Mouse (Mus musculus): ENCODE data around the gene Polr2l. TPM values are rescaled to one million over a fixed set of nuclear protein-coding genes. Genes with fewer than 3 reads are reported as not detected.

Polr2l gene
- total and polyA plus RNA-seq, 2 experiments from 2014 or later: 25.5 to 81.6 TPM

DNA sequence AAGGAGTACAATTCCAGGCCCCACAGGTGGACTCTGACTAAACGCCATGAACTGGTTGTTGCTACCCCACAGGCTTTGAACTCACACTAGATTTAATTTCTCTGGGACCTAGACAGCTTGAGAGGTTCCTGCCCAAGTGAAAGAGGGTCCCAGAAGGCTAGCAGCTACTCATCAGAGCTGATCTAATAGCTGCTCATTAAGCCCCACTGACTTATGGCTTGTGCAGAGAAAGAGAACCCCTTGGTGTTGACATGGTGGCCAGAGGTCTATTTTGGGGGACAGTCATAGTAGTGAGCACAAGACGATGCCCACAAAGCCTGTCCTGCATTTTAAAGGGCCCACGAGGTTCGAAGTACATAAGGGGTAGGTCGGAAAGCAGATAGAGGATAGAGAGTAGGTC is 772 bp downstream of the Polr2l start:
- Histone ChIP-seq H3K27ac (no peak overlapping the region), H3K4me1 (ENCODE audit: insufficient read depth, low read length) (peaks cover 21% of the 10 kb centered on the region), H3K9ac (replicated peaks; ENCODE audit: low read length) (peak overlapping the region; percentile 87), H3K4me2 (ENCODE audit: low read depth, low read length) (peak overlapping the region; percentile 77), H3K27me3 (ENCODE audit: insufficient read depth, low read length) (no peaks in the 10 kb centered on the region), H3K9me3 (ENCODE audit: low read length) (no peaks in the 10 kb centered on the region), H3K36me3 (ENCODE audit: insufficient read depth, low read length) (peaks cover 12% of the 10 kb centered on the region), H3K4me3 (ENCODE audit: low read length) (peak overlapping the region; percentile 60)
- ATAC-seq (no peak), DNase-seq (ENCODE audit: low spot score) (no peak)
- WGBS: 14% methylated on average over 5 of the region's 5 CpGs
- TF ChIP-seq CTCF (IDR thresholded peaks at IDR 0.05; ENCODE audit: low read depth): no peak

- no peak overlapping the region for H3K4me3 ChIP-seq (ENCODE audit: low read length)
- H3K27ac ChIP-seq: no peak overlapping the region
- H3K9me3 ChIP-seq (ENCODE audit: low read length): no peaks in the 10 kb centered on the region
- WGBS: 85% methylated on average over 6 of the region's 6 CpGs
- peaks cover 34% of the 10 kb centered on the region for H3K4me1 ChIP-seq (ENCODE audit: insufficient read depth, low read length)
- TF ChIP-seq CTCF (IDR thresholded peaks at IDR 0.05; ENCODE audit: low read depth): no peak
- no peak overlapping the region for H3K9ac ChIP-seq (replicated peaks; ENCODE audit: low read length)
- H3K4me2 ChIP-seq (ENCODE audit: low read depth, low read length): no peak overlapping the region
- no peak for ATAC-seq
- DNase-seq (ENCODE audit: low spot score): no peak
- H3K36me3 ChIP-seq (ENCODE audit: insufficient read depth, low read length): peaks cover 12% of the 10 kb centered on the region
- no peaks in the 10 kb centered on the region for H3K27me3 ChIP-seq (ENCODE audit: insufficient read depth, low read length)
Measured at GRCm38 (mm10) chr7:141472763-141473162, 2.2 kb downstream of the Polr2l start.

- Histone ChIP-seq H3K27me3 (ENCODE audit: insufficient read depth, low read length) (no peaks in the 10 kb centered on the region), H3K27ac (no peak overlapping the region), H3K4me2 (ENCODE audit: low read depth, low read length) (no peak overlapping the region), H3K9me3 (ENCODE audit: low read length) (no peaks in the 10 kb centered on the region), H3K4me1 (ENCODE audit: insufficient read depth, low read length) (peaks cover 34% of the 10 kb centered on the region), H3K36me3 (ENCODE audit: insufficient read depth, low read length) (peaks cover 12% of the 10 kb centered on the region), H3K4me3 (ENCODE audit: low read length) (no peak overlapping the region), H3K9ac (replicated peaks; ENCODE audit: low read length) (no peak overlapping the region)
- no peak for TF ChIP-seq CTCF (IDR thresholded peaks at IDR 0.05; ENCODE audit: low read depth)
- ATAC-seq (no peak), DNase-seq (ENCODE audit: low spot score) (no peak)
- WGBS: 81% methylated on average over 6 of the region's 6 CpGs
Measured at GRCm38 (mm10) chr7:141472226-141472625, 2.7 kb downstream of the Polr2l start.

DNA sequence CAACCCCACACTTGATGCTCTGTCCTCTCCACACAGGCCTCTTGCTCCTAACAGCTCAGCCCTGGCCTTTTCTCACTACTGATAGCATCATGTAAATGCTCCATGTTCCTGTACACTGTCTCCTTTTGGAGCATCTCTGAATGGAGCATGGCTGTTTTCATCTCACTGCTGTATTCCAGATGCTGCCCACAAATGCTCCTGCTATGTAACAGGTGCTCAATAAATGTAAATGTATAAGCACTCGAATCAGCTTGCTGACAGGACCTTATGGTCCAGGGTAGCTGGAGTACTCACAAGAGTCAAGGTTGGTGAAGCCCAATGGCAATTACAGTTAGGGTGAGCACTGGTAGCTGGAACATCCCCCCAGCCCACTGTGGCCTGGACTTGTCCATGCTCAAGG is 3.7 kb downstream of the Polr2l start:
- TF ChIP-seq CTCF (IDR thresholded peaks at IDR 0.05; ENCODE audit: low read depth): no peak
- Histone ChIP-seq H3K9me3 (ENCODE audit: low read length) (no peaks in the 10 kb centered on the region), H3K9ac (replicated peaks; ENCODE audit: low read length) (no peak overlapping the region), H3K4me3 (ENCODE audit: low read length) (no peak overlapping the region), H3K4me2 (ENCODE audit: low read depth, low read length) (no peak overlapping the region), H3K27ac (no peak overlapping the region), H3K27me3 (ENCODE audit: insufficient read depth, low read length) (no peaks in the 10 kb centered on the region), H3K36me3 (ENCODE audit: insufficient read depth, low read length) (peaks cover 12% of the 10 kb centered on the region), H3K4me1 (ENCODE audit: insufficient read depth, low read length) (peaks cover 34% of the 10 kb centered on the region)
- WGBS: 83% methylated on average over 1 of the region's 1 CpGs
- ATAC-seq (no peak), DNase-seq (ENCODE audit: low spot score) (no peak)

- DNase-seq (ENCODE audit: low spot score) (no peak), ATAC-seq (no peak)
- 0 out of 2 replicates have a peak, but pooled peaks cover 1% of the 10 kb centered on the region for H3K27me3 ChIP-seq (ENCODE audit: insufficient read depth, low read length)
- no peak overlapping the region for H3K4me3 ChIP-seq (ENCODE audit: low read length)
- H3K9me3 ChIP-seq (ENCODE audit: low read length): no peaks in the 10 kb centered on the region
- WGBS: 89% methylated on average over 10 of the region's 10 CpGs
- H3K27ac ChIP-seq: no peak overlapping the region
- TF ChIP-seq CTCF (IDR thresholded peaks at IDR 0.05; ENCODE audit: low read depth): no peak
- H3K4me1 ChIP-seq (ENCODE audit: insufficient read depth, low read length): peaks cover 30% of the 10 kb centered on the region
- H3K4me2 ChIP-seq (ENCODE audit: low read depth, low read length): no peak overlapping the region
- H3K36me3 ChIP-seq (ENCODE audit: insufficient read depth, low read length): peaks cover 12% of the 10 kb centered on the region
- no peak overlapping the region for H3K9ac ChIP-seq (replicated peaks; ENCODE audit: low read length)
Measured at GRCm38 (mm10) chr7:141470637-141470944, 4.3 kb downstream of the Polr2l start.

- Histone ChIP-seq H3K27ac (no peak overlapping the region), H3K4me1 (ENCODE audit: insufficient read depth, low read length) (peaks cover 30% of the 10 kb centered on the region), H3K27me3 (ENCODE audit: insufficient read depth, low read length) (0 out of 2 replicates have a peak, but pooled peaks cover 6% of the 10 kb centered on the region), H3K9me3 (ENCODE audit: low read length) (no peaks in the 10 kb centered on the region), H3K36me3 (ENCODE audit: insufficient read depth, low read length) (peaks cover 12% of the 10 kb centered on the region), H3K4me2 (ENCODE audit: low read depth, low read length) (peak overlapping the region; percentile 74; the same call in 1 of the 2 replicates), H3K4me3 (ENCODE audit: low read length) (no peak overlapping the region), H3K9ac (replicated peaks; ENCODE audit: low read length) (no peak overlapping the region)
- DNase-seq (ENCODE audit: low spot score): no peak
- no peak for ATAC-seq
- TF ChIP-seq CTCF (IDR thresholded peaks at IDR 0.05; ENCODE audit: low read depth): no peak
- WGBS: 88% methylated on average over 18 of the region's 18 CpGs
Measured at GRCm38 (mm10) chr7:141469901-141470636, 4.9 kb downstream of the Polr2l start.

DNA sequence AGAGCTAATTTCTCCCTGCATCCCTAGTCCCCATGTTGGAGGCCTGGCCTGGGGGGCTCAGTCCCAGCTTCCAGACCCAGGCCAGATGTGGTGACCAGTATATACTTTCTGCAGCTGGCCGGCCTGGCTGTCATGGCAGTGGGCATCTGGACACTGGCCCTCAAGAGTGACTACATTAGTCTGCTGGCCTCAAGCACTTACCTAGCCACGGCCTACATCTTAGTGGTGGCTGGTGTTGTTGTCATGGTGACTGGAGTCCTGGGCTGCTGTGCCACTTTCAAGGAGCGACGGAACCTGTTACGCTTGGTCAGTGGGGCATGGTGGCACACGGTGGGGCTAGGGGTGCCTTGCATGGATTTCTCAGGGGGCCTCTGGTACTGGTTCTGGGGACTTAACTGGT is 5.6 kb downstream of the Polr2l start:
- Histone ChIP-seq H3K4me1 (ENCODE audit: insufficient read depth, low read length) (peaks cover 30% of the 10 kb centered on the region), H3K27ac (peak overlapping the region; percentile 86; the same call in 1 of the 2 replicates), H3K36me3 (ENCODE audit: insufficient read depth, low read length) (peaks cover 12% of the 10 kb centered on the region), H3K4me3 (ENCODE audit: low read length) (peak overlapping the region; percentile 15), H3K4me2 (ENCODE audit: low read depth, low read length) (peak overlapping the region; percentile 74), H3K27me3 (ENCODE audit: insufficient read depth, low read length) (0 out of 2 replicates have a peak, but pooled peaks cover 8% of the 10 kb centered on the region), H3K9me3 (ENCODE audit: low read length) (no peaks in the 10 kb centered on the region), H3K9ac (replicated peaks; ENCODE audit: low read length) (peak overlapping the region; percentile 69; the same call in 1 of the 2 replicates)
- ATAC-seq: no peak
- DNase-seq (ENCODE audit: low spot score): no peak
- TF ChIP-seq CTCF (IDR thresholded peaks at IDR 0.05; ENCODE audit: low read depth): no peak
- 55% methylated on average over 6 of the region's 6 CpGs for WGBS

Measured in hindbrain, postnatal 0 days (tissue).